Mouse (Mus musculus): ENCODE results near the gene Ipmk.

- no peak for TF ChIP-seq CTCF (IDR thresholded peaks at IDR 0.05)
- no peak for TF ChIP-seq EP300 (IDR thresholded peaks at IDR 0.05)
Observed at GRCm38 (mm10) chr10:71427381-71427780, 79.8 kb downstream of the Ipmk start.
